Mouse (Mus musculus): ENCODE results near the gene Comtd1.

The Comtd1 gene

DNA sequence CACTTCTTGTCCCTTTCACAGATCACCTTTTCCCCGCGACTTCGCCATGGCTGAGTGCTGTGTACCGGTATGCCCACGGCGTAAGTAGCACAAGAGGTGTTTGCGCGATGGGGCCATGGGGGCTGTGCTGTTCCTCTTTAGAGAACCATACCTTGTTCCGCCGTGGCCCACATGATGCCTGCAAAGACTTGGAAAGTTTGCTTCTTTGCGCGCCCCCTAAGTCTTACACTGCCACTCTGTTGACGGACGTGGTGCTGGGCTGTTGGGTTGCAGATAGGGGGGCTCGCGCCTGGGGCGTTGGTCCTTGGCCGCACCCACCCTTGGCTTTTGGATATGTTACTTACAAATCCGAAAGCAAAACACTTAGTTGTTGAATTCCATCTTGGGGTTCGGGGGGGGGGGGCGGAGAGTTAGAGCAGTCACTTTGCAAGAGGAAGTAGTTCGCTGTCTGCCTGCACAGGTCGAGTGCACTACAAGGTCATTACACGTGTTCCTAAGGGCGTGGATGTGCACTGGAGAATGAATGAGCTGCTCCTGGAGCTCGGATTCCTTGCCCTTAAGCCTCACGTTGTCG, 16.9 kb downstream of the Comtd1 start:
- peak; percentile 43 for DNase-seq

DNA sequence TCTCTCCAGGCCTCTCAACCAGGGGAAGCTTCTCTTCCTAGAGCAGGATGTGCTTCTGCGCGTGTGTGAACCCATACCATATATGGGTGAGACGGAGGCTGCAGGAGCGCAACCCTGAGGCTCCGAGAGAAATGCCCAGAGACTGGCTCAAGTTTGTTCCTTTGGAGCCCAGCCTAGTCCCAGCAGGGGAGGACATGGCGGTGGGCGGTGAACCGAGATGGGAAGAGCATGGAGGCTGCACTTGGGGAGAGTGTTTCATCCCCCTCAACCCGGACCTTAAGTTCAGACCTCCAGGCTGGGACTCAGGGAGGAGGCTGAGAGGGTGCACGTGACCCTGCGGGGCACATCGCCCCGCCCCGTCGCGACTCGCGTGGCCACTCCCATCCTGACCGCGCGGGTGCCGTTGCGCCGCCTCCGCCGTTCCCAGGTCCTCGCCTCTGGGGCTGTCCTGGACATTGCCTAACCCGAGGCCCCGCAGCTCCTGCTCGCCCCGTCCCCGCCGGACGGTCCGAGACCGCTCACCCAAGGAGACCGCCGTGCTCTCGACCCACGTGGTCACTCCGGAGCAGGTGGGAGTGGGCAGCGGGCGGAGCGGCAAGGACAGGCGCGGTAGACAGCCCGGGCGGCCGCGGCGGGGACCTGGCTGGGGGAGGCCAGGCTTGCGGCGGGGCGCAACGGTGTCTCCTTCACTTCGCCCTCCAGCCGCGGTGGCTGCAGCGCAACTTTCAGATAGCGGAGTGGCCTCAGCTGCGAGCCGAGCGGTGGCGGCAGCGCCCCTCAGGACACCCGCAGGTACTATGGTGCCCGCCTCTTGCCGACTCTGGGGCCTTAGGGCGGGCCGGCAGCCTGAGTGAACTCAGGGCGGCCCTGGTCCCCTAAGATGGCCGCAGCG, 17.7 kb downstream of the Comtd1 start:
- DNase-seq, result peak; percentile 97

DNA sequence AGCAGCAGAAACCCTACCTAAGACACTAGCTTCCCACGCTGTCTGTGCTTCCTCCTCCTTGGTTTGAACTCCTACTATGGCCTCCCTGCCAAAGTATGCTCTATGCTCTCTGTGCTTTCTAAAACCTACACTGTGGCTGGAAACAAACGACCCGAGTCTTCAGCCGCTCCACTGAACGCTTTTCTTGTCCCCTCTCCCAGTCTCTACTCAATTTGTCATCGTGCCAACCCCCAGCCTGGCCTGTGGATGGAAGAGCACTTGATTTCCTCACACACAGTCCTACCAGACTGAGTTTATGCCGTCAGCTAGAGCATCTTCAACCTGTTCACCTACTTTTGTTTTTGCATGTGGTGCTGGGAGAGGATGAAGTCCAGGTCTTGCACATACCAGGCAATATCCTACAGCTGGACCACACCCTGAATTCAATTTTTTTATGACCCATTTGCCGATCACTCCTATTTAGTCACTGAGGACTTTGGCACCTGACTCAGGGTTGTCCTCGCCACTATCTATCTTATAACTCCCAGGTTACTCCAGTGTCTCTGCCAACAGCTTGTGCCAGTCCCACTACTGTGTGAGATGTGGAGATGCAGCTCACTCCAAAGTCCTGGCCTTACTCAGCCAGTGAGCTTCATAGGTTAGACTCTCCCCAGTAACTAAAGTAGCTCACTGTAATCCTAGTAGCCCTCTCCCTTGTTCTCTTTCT, 22.8 kb downstream of the Comtd1 start:
- DNase-seq, result no peak

DNA sequence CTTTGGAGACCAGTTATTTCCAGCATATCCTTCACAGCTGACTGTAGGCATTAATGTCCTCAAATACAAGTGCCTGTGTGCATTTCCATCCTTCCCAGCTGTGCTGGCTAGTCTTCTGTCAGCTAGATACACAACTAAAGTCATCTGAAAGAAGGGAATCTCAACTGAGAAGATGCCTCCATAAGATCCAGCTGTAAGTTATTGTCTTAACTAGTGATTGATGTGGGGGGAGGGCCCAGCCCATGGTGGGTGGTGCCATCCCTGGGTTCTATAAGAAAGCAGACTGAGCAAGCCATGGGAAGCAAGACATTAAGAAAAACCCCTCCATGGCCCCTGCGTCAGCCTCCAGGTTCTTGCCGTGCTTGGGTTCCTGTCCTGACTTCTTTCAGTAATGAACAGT, 23.8 kb downstream of the Comtd1 start, which contains the start of gene Vdac2:
Gene Vdac2 (plus strand): TSS at position 301 of the 400 bp plus-strand sequence.
- no peak for DNase-seq

DNA sequence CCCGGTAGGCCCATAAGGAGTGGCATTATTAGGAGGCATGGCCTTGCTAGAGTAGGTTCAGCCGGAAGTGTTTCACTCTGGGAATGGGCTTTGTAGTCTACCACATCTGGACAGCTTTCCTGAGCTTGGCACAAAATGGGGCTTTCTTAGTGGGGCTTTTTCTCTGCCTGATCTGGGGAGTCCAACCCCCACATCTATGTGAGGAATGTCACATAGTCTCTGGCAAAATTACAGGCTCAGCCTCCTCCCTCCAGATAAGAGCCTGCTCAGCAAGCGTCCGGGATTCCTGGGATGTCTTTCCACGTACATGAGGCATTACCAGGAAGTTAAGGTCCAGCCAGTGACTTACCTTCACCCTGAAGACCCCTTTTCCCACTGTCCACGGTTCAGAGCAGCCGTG, 24.9 kb downstream of the Comtd1 start:
- no peak for DNase-seq

DNA sequence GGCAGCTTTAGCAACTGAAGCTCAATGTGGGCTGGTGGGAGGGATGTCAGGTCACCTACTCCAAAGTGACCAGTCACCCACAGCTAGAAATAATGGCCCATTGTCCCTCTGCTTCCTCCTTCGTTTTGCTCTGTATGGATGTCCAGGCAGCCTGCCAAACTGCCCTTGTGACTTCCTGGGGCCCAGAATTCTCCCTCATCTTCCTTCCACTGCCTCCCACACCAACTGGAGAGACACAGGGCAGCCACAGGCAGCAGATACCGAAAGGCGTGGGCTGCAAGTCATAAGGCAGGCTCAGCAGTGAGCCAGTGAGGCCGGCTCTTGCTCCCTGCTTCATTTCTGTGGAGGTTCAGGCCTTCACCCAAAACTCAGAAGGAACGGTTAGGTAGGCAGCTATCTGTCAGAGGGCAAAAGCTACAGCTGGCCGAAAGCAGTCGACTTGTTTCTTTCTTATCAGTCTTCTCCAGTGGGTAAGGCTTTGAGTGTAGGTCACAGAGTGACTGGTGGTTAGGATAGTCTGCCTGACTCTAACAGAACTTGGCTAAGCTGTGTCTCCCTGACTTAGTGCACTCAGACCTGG, 25.9 kb downstream of the Comtd1 start:
- peak; percentile 60 for DNase-seq

DNA sequence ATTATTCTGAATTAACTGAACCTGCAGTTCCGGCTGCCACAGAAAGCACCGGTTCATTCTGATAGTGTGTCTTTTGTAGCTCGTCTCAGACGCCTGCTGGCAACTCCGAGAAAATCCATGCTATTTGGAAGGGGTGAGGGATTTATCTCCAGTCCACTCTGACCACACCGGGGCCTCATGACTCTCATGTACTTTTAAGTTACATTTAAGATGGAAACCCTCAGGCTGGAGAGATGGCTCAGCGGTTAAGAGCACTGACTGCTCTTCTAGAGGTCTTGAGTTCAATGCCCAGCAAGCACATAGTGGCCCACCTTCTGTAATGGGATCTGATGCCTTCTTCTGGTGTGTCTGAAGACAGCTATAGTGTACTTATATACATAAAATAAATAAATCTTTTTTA, 26.5 kb downstream of the Comtd1 start:
- DNase-seq, result no peak

DNA sequence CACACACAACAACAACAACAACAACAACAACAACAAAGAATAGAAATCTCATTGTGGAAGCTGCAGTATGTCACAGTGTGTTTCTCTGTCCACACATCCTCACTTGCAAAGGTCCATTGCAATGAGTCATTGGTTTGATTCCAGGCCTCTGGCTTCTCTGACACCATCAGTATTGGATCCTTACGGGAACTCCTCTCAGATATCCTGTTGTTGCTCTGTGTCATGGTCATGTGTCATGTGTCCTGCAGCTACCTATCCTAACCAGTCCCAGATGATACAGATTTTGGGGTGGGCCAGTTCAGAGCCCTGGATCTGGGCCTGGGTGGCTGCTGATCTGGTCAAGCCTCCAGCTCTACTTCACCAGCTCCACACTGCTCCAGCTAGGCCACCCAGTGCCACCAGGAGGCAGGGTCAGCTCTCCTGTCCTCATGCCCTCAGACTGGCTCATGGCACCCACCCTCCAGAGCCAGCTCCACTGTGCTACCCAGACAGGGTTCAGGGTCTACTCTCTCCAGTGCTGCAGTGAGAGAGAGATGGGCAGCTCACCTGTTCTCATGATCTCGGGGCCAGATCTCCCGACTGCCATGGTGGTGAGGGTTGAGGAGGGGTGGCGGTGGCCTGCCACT, 27.8 kb downstream of the Comtd1 start:
- DNase-seq, result no peak

DNA sequence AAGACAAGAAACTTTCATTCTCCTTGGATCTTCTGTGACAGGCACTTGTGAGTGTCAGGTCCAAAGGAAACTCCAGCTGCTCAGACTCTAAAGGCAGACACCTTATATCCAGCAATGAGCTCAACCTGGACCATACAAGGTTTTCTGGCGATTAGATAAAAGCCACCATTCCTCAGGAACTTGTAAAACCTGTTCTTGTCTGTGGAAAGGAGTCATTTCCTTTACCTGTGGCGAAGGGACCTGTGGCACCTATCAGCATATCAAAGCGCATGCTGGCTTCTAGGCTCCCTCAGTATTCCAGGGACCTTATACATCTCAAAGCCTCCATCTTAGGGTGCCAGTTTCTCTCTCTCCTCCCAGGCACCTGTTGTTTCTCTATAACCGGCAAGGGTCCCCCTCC, 31.3 kb downstream of the Comtd1 start:
- DNase-seq, result no peak

DNA sequence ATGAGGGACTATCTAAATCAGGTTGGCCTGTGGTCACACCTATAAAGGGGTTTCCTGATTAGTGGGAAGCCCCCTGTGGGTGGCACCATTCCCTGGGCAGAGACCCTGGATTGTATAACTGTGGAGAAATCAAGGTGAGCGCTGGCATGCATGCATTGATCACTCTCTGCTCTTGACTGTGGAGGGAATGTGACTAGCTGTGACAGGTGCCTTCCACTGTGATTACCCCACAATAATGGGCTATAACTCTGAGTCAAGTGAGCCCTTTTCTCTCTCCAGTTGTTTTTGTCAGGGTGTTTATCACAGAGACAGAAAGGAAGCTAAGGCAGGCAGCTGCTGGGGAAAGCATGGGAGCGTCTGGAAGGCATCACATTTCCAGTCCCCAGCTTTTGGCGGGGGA, 32.5 kb downstream of the Comtd1 start:
- no peak for DNase-seq

DNA sequence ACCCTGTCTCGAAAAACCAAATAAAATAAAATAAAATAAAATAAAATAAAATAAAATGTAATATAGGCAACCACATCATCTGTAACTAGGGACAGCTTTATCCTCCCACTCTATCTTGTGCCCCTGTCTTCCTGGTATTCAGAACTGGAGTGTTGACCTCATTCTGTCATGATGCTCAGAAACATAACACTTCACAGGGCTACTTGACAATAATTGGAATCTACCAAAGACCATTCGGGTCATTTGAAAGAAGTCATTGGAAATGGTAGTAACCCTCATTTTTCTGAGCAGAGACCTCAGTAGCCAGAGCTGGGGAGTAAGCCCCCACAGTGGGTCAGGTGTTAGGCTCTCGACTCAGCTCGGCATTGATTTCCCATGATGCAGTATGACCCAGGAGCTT, 34.2 kb downstream of the Comtd1 start:
- no peak for DNase-seq

DNA sequence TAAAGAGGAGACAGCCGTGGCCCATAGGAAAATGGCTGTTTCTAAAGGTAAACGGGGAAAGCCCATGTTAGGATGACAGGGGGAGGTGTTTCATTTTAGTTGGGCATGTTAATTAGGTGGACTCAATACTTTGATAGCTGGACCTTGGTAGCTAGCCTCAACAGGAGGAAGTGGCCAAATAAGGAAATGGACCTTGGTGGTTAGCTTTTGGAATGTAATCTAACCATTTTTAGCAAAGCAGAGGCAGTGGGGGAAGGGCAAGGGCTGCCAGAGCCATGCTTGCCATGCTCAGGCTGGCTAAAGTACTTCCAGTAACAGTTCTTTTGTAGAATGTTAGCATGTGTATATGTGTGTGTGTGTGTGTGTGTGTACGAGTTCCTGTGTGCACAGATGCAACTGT, 34.9 kb downstream of the Comtd1 start:
- no peak for DNase-seq

DNA sequence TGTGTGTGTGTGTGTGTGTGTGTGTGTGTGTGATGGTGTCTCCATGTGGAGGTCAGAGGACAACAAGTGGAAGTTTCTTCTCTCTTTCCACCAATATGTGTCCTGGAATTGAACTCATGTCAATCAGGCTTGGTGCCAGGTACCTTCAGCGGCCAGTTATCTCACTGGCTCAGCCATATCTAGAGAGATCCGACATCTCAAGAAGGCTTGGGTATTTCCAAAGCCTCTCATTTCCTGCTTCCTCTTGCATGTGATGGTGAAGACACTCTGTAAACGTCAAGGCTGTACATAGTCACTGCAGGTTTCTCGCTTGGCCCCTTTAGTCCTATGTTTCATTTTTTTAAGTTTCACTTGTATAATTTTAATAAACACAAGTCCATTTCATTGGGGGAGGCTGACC, 35.6 kb downstream of the Comtd1 start:
- DNase-seq, result no peak

DNA sequence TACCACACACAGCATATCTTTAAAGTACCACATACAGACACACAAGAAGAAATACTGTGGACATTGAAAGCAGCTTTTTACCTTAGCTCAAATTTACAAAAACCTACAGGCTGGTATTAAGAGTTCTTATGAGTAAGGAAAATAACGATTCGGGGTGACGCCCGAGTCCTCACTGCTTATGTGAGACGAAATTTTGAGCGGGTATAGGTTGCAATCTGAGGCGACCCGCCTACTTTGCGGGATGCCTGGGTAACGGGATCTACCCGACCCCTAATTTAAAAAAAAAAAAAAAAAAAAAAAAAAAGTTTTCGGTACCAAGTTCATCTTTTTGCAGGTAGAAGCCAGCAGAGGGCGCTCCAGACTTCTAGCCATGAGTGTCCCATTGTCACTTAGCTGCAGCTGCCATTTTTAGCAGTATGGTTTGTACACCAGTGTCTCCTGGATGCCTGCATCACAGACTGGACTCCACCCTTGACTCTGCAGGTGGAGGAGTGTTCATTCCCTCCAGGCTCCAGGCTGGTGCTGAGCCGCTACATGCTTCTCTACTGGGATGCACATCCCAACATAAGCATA, 36.1 kb downstream of the Comtd1 start:
- peak; percentile 66 for DNase-seq

DNA sequence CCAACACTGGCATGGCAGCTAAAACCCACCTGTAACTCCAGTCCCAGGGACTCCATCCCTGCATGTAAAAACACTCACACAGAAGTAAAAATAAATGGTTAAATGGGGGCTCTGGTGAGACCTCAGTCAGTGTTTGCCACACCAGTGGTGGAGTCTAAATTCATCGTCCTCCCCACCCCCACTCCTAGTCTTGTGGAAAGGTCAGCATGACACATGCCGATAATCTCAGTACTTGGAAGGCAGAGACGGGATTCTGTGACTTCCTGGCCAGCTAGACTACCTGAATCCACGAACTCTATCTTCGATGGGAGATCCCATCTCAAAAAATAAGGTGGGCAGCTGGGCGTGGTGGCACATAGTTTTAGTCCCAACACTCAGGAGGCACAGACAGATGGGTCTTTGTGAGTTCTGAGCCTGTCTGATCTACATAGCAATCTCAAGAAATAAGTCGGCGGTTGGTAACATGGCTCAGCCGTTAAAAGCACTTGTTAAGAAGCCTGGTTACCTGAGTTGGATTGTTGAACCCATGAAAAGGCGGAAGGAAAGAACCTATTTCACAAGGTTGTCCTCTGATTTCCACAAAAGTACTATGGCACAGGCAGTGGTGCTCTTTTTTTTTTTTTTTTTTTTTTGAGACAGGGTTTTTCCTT, 36.9 kb downstream of the Comtd1 start:
- no peak for DNase-seq

DNA sequence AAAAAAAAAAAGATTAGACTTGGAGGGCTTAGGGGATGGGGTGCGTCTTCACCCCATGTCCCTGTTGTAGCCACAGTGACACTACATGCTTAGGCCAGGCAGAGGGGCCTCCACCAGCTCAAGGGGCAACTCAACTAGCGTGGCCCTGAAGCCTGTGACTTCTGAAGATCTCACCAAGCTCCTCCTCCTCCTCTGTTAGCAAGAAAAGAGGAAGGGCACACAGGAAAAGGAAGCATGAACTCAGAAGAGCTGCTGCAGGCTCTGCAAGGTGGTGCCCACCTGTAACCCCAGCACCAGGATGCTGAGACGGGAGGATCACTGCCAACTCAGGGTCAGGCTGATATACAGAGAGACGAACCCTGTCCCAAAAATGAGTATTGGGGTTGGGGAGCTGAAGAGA, 37.5 kb downstream of the Comtd1 start:
- no peak for DNase-seq

DNA sequence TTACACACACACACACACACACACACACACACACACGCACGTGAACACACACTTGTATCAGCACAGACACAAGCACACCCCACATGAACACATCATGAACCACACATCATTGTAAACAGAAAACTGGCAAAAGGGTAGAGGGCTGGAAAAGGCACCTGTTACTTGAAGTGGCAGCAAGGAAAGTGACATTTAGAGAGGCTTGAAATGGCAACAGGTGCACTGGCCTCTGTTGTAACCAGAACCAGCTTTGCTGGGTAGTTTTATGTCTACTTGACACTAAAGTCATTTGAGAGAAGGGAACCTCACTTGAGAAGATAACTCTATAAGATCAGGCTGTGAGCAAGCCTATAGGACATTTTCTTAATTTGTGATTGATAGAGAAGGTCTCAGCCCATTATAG, 39.4 kb downstream of the Comtd1 start:
- DNase-seq, result no peak

DNA sequence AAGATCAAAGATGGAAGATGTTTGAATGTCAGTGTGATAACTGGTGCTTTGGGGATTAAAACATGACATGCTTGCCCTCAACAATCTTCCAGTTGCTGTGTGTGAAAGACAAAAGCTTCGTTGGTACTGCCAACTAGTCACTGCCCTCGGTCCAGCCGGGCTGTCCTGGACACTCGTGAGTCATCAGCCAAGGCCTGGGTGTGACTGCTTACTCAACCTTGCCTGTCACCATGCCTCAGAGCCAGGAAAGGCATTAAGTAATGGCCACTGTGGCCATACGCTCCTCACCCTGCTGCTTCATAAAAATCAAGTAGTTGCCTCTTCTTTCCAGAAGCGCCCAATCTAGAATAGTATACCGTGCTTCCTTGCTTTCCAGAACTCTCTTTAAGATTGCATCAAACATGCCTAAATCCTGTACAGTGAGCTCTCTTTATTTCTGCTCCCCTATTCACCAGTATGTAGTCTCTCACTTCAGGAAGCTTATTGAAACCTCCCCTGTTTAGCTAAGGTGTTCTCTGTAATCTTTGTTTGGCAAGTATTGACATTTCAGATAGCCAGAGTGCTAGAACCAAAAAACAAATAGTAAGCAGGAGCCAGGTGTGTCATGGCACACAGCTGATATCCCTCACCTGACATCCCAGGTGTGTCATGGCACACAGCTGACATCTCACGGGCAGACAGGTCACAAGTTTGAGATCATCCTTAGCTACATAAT, 40.4 kb downstream of the Comtd1 start:
- no peak for DNase-seq

DNA sequence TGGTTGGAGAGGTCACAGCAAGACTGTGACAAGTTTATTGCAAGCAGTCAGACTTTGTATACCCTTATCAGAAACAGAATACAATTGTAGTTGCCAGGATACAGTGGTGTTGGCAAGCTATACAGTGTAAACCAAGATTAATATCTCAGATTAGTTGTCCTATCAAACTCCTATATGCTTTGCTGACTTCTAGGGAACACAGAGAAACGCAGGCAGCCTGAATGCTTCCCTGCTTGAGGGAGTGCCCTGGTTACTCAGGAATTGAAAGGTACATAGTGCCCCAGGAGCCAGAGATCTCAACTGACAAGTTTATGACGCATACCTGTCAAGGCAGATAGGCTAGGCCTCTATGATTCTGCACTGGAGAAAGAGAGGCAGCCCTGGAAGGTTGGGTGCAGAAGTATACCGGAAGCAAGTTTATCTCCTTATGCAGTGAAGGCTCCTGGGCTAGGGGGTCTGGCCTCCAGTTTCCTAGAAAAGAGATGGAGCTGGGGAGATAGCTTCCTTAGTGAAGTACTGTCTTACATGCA, 42.1 kb downstream of the Comtd1 start:
- no peak for DNase-seq

DNA sequence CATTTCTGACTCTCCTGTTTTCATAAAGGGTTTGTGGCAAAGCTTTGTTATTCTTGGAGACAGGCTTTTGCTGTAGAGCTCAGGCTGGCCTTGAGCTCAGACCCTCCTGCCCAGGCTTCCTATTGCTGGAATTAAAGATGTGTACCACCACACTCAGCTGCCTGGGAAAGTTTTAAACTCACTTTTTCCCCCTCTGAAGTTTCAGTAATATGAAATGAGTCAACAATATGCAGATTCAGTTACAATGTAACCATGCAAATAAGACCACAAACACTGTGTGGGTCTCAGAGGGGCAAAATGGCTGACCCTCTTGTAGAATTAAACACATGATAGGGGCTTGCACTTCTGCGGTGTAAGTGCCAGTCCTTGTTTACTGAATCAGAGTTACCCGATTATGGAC, 42.6 kb downstream of the Comtd1 start:
- DNase-seq, result no peak

DNA sequence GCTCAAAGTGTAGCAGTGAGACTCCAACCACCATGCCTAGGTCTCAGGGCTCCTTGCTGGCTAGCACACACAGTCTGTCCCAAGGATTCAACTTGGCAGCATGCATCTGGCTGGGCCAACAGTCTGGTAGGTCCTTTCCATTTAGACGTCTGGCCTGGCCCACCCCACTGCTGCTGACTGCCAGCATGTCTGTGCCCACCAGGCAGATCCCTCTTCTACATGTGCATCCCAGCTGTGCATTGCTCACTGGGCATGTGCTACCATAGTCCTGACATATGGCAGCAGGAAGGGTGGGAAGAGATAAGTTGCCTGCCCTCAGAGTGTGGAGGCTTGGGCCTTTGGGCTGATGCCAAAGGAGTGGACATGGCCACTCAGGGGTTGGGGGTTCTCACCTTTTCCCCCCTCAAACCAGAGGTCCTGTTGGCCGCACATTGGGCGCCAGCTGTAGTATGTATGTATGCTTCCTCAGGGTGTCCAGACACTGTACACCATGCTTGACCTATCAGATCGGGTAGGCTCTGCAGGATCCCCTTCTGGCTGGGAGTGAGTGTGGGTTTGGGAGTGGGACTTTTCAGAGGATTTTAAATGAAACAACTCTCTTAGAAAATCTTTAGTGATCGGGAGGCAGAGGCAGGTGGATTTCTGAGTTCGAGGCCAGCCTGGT, 46.1 kb downstream of the Comtd1 start:
- no peak for DNase-seq
